Mouse (Mus musculus) E14TG2a.4 (cell line): ENCODE data around the gene Herc1.

ENCODE experiments used
- H3K27me3 ChIP-seq: 2 replicates; pipeline ENCODE4 v1.6.1; 2014; ENCODE audit warnings: low read length, control low read depth; ENCODE audit not compliant: insufficient read depth
- H3K36me3 ChIP-seq: 2 replicates; pipeline ENCODE4 v1.6.1; 2014; ENCODE audit warnings: low read length, control low read depth; ENCODE audit not compliant: insufficient read depth
- H3K4me1 ChIP-seq: replicated peaks from 2 replicates; pipeline ENCODE4 v1.6.1; 2014; ENCODE audit warnings: low read depth, low read length, control low read depth
- H3K4me3 ChIP-seq: replicated peaks from 2 replicates; pipeline ENCODE4 v1.5.1; 2014; ENCODE audit warnings: mild to moderate bottlenecking, low read length
- H3K9me3 ChIP-seq: 2 replicates; pipeline ENCODE4 v1.6.1; 2014; ENCODE audit warnings: low read length, control low read depth
- CTCF ChIP-seq: conservative IDR thresholded peaks from 2 replicates; pipeline ENCODE4 v1.5.1; 2014; ENCODE audit warnings: low read length
- NANOG ChIP-seq: IDR thresholded peaks from 2 replicates; pipeline ENCODE4 v1.6.1; 2014; ENCODE audit warnings: borderline replicate concordance, low read length, mixed read lengths
- POU5F1 ChIP-seq: IDR thresholded peaks from 2 replicates; pipeline ENCODE4 v1.6.1; 2014; ENCODE audit warnings: low read length, borderline replicate concordance

Gene Herc1

DNA sequence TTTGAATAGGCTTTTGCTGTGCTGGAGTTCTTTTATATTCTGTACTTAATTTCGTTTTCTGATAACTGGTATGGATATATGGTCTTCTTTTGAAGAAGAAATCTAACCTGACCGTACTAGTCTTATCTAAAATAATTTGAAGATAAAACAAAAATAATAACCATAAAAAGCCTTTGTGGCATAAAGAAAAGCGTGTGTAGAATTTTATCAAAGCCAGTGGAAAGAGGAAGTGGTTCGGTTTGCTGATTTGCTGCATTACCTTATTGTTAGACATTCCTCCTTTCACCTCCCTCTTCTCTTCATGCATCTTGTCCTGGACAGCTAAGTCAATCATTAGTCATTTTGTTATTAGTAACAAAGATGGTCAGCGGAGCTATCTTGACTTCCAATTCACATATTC lies 43.1 kb downstream of the Herc1 start:
- Histone ChIP-seq H3K4me1 (no peaks in the 10 kb centered on the region), H3K4me3 (no peak overlapping the region), H3K27me3 (no peaks in the 10 kb centered on the region), H3K36me3 (peaks cover 27% of the 10 kb centered on the region), H3K9me3 (no peaks in the 10 kb centered on the region)
- TF ChIP-seq NANOG (no peak), CTCF (no peak), POU5F1 (no peak)

DNA sequence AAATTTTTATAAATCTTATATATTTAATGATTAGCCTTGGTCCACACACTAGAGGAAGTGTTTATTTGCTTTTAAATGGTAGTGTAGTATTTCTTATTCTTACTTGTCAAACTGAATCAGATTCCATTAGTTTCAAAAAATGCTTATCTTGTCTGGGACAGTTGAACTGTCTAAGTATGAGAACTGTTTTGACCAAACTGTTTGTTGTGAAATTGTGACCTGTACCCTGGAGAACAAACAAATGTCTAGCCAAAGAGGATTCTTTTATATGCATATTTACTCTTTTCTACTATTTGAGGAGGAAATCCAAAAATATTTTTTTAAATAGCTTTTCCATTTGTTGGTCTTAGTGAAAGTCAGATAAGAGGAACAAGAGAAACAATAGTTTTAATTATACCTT lies 73.2 kb downstream of the Herc1 start:
- H3K4me3 ChIP-seq, result no peak overlapping the region
- H3K36me3 ChIP-seq, result peaks cover 11% of the 10 kb centered on the region
- TF ChIP-seq NANOG (no peak), POU5F1 (no peak), CTCF (no peak)
- H3K27me3 ChIP-seq, result no peaks in the 10 kb centered on the region
- no peaks in the 10 kb centered on the region for H3K9me3 ChIP-seq
- H3K4me1 ChIP-seq, result no peaks in the 10 kb centered on the region

DNA sequence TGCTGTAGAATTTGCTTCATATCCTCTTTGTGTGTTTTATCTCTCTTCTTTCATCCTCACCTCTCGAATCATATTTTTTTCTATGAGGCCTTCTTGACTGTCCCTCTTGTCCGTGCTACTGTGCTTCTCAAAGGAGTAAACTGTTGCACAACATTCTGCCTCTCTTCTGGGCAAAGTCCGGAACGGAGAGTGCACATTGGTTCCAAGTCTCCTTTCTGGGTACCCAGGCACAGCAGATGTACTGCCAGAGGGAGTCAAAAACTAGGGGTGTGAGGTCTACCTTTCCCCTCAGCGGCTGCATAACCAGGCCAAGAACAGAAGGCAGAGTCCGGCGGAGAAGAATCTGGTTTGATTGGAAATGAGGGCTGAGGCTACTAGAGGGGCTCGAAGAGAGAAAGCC lies 89.8 kb downstream of the Herc1 start:
- TF ChIP-seq POU5F1 (no peak), NANOG (no peak), CTCF (no peak)
- H3K9me3 ChIP-seq, result no peaks in the 10 kb centered on the region
- H3K4me1 ChIP-seq, result no peaks in the 10 kb centered on the region
- H3K27me3 ChIP-seq, result no peaks in the 10 kb centered on the region
- H3K36me3 ChIP-seq, result peaks cover 39% of the 10 kb centered on the region
- H3K4me3 ChIP-seq, result no peak overlapping the region

DNA sequence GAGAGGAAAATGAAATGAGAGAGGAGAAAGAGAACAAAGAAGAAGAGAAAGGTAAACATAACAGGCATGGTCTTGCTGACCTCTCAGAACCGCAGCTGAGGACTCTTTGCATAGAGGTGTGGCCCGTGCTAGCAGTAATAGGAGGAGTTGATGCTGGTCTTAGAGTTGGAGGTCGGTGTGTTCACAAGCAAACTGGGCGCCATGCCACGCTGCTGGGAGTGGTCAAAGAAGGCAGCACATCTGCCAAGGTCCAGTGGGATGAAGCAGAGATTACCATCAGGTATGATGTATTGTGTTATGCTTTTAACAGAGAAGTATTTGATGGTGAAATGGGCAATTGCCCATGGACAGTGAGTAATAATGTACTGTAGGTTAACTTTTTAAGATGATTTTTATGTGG lies 98.0 kb downstream of the Herc1 start:
- H3K4me1 ChIP-seq, result no peaks in the 10 kb centered on the region
- TF ChIP-seq NANOG, result no peak
- no peak for TF ChIP-seq CTCF
- H3K9me3 ChIP-seq, result no peaks in the 10 kb centered on the region
- H3K4me3 ChIP-seq, result no peak overlapping the region
- H3K36me3 ChIP-seq, result peaks cover 40% of the 10 kb centered on the region
- no peaks in the 10 kb centered on the region for H3K27me3 ChIP-seq

DNA sequence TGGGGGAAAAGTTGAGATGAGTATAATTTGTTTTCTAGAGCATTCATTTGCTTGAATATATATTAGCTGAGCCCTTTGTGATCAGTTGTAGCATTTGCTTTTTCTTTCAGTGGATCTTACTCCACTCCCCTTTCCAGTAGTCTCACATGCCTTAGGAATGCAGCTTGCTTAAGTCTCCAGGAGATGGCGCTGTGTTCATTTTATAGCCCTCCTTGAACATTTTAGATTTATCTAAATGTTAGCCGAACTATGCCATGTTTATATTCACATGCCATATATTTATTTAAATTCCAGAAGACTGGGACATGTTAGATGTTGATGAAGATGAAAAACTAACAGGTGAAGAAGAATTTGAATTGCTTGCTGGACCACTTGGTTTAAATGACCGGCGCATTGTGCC lies 114.8 kb downstream of the Herc1 start:
- H3K4me3 ChIP-seq, result no peak overlapping the region

DNA sequence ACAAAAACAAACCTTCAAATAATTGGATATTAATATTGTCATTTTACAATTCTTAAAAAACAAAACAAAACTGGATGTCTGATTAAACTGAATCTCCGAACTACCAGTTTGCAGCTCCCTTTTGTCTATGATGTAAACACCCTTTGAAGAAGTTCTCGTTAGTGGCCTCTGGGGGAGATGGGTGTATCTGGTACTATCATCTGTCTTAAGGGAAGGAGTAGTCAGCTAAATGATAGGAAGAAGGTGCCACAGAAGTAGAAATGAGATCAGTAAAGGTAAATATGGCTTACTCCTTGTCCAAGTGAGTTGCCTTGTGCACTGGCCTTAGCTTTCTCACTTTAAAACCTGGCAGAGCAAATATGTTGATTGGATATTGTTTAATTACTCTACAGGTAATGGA lies 127.5 kb downstream of the Herc1 start:
- Histone ChIP-seq H3K9me3 (no peaks in the 10 kb centered on the region), H3K27me3 (no peaks in the 10 kb centered on the region), H3K36me3 (peaks cover 43% of the 10 kb centered on the region), H3K4me3 (no peak overlapping the region), H3K4me1 (no peaks in the 10 kb centered on the region; the same call in 1 of the 2 replicates)
- TF ChIP-seq CTCF, result no peak

More for the DNA sequence above, 114.8 kb downstream of the Herc1 start:
- Histone ChIP-seq H3K36me3 (peaks cover 38% of the 10 kb centered on the region), H3K4me1 (no peaks in the 10 kb centered on the region), H3K27me3 (no peaks in the 10 kb centered on the region), H3K9me3 (no peaks in the 10 kb centered on the region)
- no peak for TF ChIP-seq NANOG
- no peak for TF ChIP-seq POU5F1
- peak; percentile 85 for TF ChIP-seq CTCF

DNA sequence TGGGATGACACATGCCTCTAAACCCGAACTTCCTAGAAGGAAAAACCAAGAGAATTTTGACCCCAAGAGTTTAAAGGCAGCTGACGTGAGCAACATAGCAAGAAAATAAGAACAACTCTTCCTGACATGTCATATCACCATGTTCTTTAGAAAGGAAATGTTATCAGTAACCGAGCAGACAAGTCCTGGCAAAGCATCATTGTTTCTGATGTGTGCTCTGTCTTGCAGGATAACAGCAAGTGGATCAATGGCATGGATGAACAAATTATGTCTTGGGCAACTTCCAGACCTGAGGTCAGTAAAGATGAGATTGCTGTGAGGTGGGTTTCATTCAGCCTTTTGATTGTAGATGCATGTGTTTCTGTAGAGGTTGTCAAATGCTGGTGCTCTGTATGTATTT lies 133.2 kb downstream of the Herc1 start:
- Histone ChIP-seq H3K36me3 (peaks cover 63% of the 10 kb centered on the region), H3K4me1 (no peaks in the 10 kb centered on the region; the same call in 1 of the 2 replicates), H3K9me3 (no peaks in the 10 kb centered on the region), H3K4me3 (no peak overlapping the region), H3K27me3 (no peaks in the 10 kb centered on the region)
- TF ChIP-seq POU5F1 (no peak), NANOG (no peak), CTCF (no peak)

DNA sequence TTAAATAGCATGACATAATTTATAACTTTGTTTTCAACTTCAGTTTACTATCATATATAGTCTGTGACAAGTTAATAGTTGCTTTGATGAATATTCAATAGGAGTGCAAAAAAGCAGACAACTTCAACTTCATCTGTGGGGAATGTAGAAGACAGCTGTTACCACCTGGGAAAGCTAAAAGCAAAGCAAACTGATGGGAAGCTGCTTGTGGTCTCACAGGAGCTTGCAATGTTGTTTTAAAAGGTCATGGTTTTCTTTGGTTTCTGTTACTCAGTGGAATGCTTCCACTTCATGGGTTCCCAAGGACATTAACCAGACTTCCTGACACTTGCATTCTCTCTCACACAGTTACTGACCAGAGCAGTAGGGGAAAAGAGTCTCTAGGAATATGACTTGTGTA lies 138.5 kb downstream of the Herc1 start:
- Histone ChIP-seq H3K36me3 (peaks cover 84% of the 10 kb centered on the region), H3K4me3 (no peak overlapping the region), H3K9me3 (no peaks in the 10 kb centered on the region), H3K4me1 (no peaks in the 10 kb centered on the region), H3K27me3 (no peaks in the 10 kb centered on the region)
- TF ChIP-seq NANOG (no peak), CTCF (no peak), POU5F1 (no peak)

DNA sequence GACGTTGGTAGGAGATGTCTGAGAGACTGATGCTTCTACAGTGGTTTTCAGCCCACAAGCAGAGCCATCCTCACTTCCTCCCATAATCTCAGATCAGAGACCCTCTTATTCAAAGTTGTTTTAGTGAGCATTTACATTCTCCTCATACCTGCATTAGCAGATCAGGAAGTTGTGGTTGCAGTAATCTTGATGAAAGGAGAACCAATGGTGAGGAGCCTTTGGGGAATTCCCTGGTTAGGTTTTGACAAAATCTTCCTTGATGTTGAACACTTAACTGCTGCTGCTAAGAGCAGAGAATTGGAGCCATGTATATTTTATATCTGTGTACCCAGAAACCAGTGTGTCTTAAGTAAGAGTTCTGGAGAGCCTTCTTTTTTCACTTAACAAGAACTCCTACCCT lies 142.1 kb downstream of the Herc1 start:
- TF ChIP-seq CTCF (no peak), POU5F1 (no peak), NANOG (no peak)
- Histone ChIP-seq H3K4me1 (no peaks in the 10 kb centered on the region), H3K36me3 (peaks cover 82% of the 10 kb centered on the region)

DNA sequence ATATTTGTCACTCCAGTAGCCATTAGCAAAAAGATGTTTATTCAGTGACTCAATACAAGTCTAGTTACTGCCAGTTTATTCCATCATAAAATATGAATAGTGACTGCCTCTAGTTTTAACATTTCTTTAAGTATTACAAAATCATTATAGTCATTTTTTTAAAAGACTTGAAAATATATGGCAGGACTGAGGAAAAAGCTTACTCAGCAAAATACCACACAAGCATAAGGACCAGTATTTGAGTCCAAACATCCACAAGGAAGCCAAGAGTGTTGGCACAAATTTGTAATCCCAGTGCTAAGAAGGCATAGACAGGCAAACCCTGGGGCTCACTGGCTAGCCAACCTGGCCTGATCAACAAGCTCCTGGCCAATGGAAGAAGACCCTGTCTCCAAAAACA lies 143.7 kb downstream of the Herc1 start:
- peaks cover 82% of the 10 kb centered on the region for H3K36me3 ChIP-seq
- no peaks in the 10 kb centered on the region for H3K27me3 ChIP-seq
- no peaks in the 10 kb centered on the region for H3K9me3 ChIP-seq
- TF ChIP-seq POU5F1 (no peak), NANOG (no peak), CTCF (no peak)
- no peak overlapping the region for H3K4me3 ChIP-seq
- no peaks in the 10 kb centered on the region for H3K4me1 ChIP-seq

More for the DNA sequence above, 142.1 kb downstream of the Herc1 start:
- H3K4me3 ChIP-seq, result no peak overlapping the region
- H3K9me3 ChIP-seq, result no peaks in the 10 kb centered on the region
- no peaks in the 10 kb centered on the region for H3K27me3 ChIP-seq
